Mouse (Mus musculus): ENCODE data around the gene Gpr137.

Gene Gpr137

DNA sequence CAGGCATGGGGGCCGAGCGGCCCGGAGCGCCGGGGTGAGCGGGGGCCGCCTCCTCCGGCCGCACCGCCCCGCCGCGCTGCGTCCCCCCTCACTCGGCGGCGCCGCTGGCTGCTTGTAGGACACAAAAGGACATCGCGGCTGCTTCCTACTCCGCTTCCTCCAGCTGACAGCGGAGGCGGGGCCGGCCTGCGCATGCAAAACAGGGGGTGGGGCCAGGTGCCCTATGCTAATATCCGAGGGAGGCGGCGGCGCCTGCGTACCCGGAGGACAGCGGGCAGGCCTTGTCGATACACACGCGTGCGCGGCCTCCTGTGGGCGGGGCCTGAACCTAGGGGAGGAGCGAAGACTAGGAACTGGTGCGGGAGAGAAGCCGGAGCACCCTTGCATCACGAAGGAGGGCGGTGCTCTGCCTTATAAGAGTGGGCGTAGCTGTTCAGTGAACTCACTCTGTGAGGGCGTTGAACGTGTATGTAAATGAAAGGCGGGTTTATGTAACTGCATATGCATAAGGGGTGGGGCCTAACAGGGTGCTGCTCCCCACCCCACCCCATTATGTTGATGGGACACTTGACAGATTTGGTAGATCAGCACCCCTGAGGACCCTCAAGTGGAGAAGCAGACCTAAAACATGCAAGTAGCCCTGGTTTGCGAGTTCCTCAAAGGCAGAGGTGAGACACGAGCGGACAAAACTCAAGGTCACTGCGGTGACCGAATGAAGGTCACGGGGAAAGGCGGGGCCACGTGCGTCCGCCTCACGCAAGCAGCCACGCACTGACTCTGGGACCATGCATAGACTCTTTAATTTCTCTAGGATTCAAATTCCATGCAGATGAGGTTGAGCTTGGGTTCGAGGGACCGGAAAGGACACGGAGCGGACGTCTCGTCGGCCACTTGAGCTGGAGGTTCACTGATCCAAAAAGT is 20.4 kb downstream of the Gpr137 start, which contains the start of gene Esrra:
Esrra (minus strand) TSS at position 167 of the 921 bp plus-strand sequence.
- DNase-seq (ENCODE audit: low read depth, low spot score), result peak; percentile 100

- no peak for DNase-seq (ENCODE audit: low read depth, low spot score)
Measured at GRCm38 (mm10) chr19:6920741-6921636, 21.3 kb downstream of the Gpr137 start.

- DNase-seq (ENCODE audit: low read depth, low spot score), result no peak
Measured at GRCm38 (mm10) chr19:6919876-6920740, 22.2 kb downstream of the Gpr137 start.

- DNase-seq (ENCODE audit: low read depth, low spot score), result no peak
Measured at GRCm38 (mm10) chr19:6919431-6919830, 22.8 kb downstream of the Gpr137 start.

- DNase-seq (ENCODE audit: low read depth, low spot score), result no peak
Measured at GRCm38 (mm10) chr19:6918321-6918720, 24.0 kb downstream of the Gpr137 start.

DNA sequence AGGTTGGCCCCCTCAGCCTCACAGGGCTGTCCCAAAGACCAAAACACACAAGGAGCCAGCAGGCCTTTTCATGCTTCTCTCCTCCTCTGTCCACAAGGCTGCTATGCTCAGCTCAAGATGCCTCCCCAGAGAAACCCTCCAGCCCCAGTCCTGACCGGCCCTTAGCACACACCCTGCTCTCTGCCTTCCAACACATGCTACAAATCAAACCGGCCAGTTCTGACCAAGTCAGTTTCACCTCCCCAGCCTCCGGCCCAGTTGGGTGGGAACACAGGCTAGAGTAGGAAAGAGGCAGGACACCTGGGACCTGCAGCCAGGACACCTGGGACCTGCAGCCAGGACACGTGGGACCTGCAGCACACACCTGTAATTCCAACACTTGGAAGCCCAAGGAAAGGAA is 25.8 kb downstream of the Gpr137 start:
- DNase-seq (ENCODE audit: low read depth, low spot score), result no peak

- no peak for DNase-seq (ENCODE audit: low read depth, low spot score)
Measured at GRCm38 (mm10) chr19:6915276-6915675, 27.0 kb downstream of the Gpr137 start.

- no peak for DNase-seq (ENCODE audit: low read depth, low spot score)
Measured at GRCm38 (mm10) chr19:6914540-6914939, 27.7 kb downstream of the Gpr137 start.

DNA sequence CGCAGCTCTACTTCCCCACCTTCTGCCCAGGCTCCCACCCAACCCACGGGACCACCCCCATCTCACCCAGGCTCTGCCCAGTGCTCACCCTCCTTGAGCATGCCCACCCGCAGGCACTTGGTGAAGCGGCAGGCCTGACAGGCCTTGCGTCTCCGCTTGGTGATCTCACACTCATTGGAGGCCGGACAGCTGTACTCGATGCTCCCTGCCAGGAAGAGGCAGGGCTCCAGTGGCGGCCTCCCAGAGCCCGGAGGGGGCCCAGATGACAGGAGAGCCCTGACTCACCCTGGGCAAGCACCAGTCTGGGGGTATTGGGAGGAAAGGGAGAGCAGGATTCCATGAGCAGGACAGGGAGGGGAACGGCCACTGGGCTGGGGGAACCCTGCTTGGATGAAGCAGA is 28.3 kb downstream of the Gpr137 start:
- no peak for DNase-seq (ENCODE audit: low read depth, low spot score)

DNA sequence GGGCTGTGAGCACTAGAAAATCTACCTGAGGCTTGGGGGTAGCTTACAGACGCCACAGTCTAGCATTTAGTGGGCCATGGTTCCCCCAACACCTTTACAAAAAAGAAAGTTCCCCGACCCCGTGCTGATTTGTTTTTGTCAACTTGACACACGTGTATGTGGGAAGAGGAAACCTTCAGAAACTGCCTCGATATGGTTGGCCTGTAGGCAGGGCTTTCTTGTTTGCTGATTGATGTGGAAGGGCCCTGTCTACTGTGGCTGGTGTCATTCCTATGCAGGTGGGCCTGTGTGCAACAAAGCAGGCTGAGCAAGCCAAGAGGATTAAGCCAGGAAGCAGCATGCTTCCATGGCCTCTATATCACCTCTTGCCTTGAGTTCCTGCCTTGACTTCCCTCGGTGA is 29.2 kb downstream of the Gpr137 start:
- DNase-seq (ENCODE audit: low read depth, low spot score), result no peak

DNA sequence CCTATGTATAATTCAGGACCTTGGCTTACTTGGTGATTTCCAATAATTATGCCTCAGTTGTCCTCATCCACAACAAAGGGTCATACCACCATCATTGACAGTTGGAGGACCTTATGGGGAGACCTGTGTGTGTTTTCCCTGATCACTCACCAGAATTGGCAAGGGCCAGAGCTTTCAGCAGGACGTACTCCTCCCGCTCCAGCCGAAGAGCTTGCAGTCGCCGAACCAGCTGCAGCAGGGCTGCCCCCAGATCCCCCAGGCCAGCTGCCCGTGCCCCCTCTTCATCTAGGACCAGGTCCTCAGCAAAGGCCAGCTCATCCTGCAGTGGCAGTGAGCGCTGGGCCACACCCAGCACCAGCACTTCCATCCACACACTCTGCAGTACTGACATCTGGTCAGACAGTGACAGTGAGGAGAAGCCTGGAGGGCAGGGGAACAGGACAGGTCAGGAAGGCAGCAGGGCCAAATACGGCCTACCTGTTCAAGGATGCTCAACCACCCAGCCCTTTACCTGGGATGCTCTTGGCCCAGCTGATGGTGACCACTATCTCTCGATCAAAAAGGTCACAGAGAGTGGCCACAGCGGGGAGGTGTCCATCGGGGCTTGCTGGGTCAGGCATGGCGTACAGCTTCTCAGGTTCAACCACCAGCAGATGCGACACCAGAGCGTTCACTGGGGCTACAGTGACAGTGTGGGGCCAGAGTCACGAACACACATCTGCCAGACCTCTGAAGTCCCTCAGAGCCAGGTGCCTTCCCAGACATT is 29.9 kb downstream of the Gpr137 start:
- DNase-seq (ENCODE audit: low read depth, low spot score), result no peak

DNA sequence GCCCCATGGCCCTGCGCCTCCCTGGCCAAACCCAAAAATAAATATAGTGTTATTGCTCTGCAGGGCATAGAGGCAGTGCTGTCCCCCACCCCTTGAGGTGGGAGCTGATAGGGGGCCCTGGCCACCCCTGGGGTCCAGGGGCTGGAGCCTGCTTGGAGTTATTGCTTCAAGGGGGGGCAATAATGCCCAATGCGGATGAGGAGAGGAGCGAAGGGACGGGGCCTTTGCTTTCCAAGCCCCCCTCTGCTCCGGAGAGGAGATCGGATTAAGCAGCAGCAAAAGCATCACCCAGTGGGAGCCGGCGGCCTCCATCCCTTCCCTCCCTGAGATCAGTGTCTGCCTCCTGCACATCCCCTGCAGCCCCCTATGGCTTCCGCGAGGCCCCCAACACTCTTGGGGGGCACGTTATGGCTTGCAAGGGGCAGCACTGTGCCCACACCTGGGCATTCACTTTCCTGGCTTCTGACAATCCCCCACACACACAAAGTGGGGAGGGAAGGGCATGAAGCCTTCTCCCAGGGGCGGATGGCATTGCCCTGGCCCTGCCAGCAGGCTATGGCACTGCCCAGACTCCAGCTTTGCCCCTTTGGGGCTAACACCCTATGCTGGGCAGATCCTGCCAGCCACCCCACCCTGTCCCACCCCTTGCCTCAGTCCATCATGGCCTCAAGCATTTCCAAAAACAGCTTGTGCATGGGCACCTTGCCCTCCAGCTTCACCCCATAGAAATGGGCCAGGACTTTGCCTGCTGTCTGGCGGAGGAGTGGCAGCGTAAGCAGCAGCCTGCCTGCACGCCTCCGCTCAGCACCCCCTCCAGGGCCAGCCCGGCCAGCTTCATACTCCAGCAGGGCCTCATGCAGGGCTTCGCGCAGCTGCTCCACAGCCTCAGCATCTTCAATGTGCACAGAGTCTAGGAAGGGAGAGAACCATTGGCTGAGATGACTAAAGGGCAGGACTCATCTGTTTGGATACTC is 30.9 kb downstream of the Gpr137 start:
- no peak for DNase-seq (ENCODE audit: low read depth, low spot score)

- DNase-seq (ENCODE audit: low read depth, low spot score), result peak; percentile 61
Measured at GRCm38 (mm10) chr19:6910306-6910705, 32.0 kb downstream of the Gpr137 start.

- DNase-seq (ENCODE audit: low read depth, low spot score), result peak; percentile 95
Measured at GRCm38 (mm10) chr19:6909507-6910289, 32.6 kb downstream of the Gpr137 start, which contains the start of the genes Trmt112 and Prdx5. TSS of gene Trmt112 (plus strand) at chr19:6909698. TSS of gene Prdx5 (minus strand) at chr19:6910106.

GRCm38 (mm10) chr19:6909021-6909420 is 33.3 kb downstream of the Gpr137 start:
- no peak for DNase-seq (ENCODE audit: low read depth, low spot score)

DNA sequence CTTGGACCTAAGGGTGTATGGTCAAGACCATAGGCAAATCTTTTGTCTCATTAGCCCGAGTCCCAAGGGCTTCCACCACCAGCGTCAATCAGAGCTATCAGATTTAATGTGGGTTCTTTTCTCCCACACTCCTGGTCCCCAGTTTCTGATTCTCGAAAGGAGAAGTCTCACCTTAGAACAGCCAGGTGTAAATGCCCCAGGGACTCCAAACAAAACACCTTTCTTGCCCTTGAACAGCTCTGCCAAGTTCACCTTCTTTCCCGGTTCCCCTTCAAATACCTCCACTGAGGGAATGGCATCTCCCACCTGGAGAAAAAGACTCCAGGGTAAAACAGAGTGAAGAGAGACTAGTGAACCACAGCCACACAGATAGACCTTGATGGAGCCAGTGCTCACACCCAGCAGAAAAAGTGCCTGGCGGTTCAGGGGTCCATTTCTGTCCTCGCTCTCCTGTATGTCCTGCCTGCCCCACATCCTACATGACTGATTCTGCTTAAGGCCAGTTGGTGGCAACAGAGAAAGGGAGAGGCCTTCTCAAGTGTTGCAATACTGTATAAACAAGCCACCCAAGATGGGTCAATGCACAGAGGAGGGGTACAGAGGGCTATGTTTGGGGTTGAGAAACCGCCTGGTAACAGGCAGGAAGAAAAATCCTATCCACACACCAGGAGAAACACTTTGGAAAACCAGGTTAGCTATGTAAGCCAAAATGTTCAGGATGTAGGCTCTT is 34.3 kb downstream of the Gpr137 start:
- no peak for DNase-seq (ENCODE audit: low read depth, low spot score)

GRCm38 (mm10) chr19:6907094-6907493 is 35.2 kb downstream of the Gpr137 start:
- no peak for DNase-seq (ENCODE audit: low read depth, low spot score)

- no peak for DNase-seq (ENCODE audit: low read depth, low spot score)
Measured at GRCm38 (mm10) chr19:6906199-6906598, 36.1 kb downstream of the Gpr137 start.

Data from mesoderm, embryonic 11.5 days (tissue).